Mouse (Mus musculus) adrenal gland, postnatal 14 days (tissue): Measurements from ENCODE around the gene Tbxas1. TPM values are rescaled to one million over a fixed set of nuclear protein-coding genes. Genes with fewer than 3 reads are reported as not detected.
A peak's percentile ranks its signal among the peaks of the same experiment; 100 is the strongest.

Experiments
- DNase-seq: peaks from one replicate; pipeline ENCODE4 v3.0.0; 2021; ENCODE audit warnings: mixed read lengths
- total RNA-seq: library from RNA; stranded (reverse); gene quantifications from 2 replicates; pipeline ENCODE4 v1.2.3, GENCODE M21; 2021

Gene Tbxas1
- total RNA-seq, 1 experiment from 2014 or later: 3.0 TPM

- DNase-seq: no peak
These were observed 15.4 kb upstream of the Tbxas1 start for GRCm38 (mm10) chr6:38859819-38860218.

- DNase-seq: no peak
These were observed 14.9 kb upstream of the Tbxas1 start for GRCm38 (mm10) chr6:38860301-38860700.

GRCm38 (mm10) chr6:38863595-38863994, 11.6 kb upstream of the Tbxas1 start:
- DNase-seq: no peak

DNA sequence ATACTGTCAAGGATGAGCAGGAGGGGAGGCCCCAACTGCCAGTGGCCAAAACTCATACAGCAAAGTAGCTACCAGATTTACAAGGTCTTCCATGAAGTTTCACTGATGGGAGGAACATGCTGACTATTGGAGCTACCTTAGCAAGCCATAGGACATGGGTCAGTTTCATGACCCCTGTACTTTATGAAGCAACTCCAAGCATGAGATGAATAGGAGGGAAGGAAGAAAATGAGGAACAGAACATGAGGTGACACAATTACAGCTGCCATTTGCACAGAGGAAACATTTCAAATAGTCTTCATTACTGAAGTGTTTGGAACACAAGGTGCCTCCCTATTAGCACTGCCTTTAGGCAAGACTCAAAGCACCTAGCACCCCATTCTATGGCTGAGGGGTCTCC, 9.4 kb upstream of the Tbxas1 start:
- DNase-seq: no peak

GRCm38 (mm10) chr6:38866357-38866756, 8.8 kb upstream of the Tbxas1 start:
- DNase-seq: no peak

GRCm38 (mm10) chr6:38866761-38867160, 8.4 kb upstream of the Tbxas1 start:
- no peak for DNase-seq

DNA sequence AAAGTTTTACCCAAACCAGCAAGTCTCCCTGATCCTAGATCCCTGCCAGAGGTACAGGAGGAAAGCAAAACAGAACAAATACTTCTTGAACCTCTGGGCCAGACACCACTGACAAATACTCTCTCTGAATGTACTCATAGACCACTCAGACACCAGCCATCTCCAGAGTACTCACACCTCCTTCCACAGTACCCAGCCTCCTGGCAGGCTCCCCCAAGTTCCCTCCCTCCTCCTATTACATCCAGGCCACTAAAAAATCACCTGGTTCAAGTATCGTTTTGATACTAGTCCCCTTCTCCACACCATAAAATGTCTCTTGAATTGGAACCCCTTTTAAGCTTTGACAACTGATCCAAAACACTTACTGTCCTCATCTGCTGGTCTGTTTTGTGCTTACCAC, 7.9 kb upstream of the Tbxas1 start:
- no peak for DNase-seq

- DNase-seq: no peak
These were observed 6.2 kb upstream of the Tbxas1 start for GRCm38 (mm10) chr6:38868974-38869373.

DNA sequence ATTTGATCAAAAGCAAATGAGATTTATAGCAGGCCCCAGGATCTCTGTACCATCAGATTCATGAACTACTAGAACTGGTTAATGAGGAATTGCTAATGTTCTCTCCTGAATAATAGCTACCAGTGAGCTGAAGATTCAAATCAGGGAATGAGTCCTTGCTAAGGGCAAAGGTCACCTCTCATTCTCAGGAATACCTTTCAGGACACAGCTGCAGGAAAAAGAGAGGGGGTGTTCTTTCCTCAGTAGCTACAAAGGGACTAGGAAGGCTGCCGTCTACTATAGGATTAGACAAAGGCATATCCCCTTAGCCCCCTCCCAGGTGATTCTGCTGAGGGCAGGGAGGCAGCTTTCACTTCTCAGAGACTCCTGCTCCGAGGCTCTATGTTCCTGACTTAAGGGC, 5.1 kb upstream of the Tbxas1 start:
- DNase-seq: no peak

DNA sequence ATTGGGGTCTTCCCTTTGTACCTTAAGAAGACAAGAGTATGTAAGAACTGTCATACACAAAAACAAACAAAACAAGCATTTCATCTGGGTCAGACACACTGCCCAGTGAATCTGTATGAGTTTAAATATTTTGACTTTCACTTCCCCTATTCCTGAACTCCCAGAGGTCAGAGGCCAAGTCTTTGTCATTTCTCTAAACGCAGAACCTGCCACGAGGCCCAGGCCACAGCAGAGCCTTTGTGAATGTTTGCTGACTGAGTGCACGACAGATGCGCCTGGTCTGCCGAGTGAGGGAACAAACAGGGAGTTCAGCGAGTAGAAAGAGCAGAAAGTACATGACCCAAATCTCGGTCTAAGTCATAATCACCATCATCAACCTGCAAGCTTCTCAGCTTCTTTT, 4.2 kb upstream of the Tbxas1 start:
- DNase-seq: no peak

- peak; percentile 61 for DNase-seq
These were observed 1.9 kb upstream of the Tbxas1 start for GRCm38 (mm10) chr6:38873316-38873715.

- DNase-seq: peak; percentile 77
These were observed 1.2 kb upstream of the Tbxas1 start for GRCm38 (mm10) chr6:38874035-38874434.

- DNase-seq: peak; percentile 14
These were observed 493 bp upstream of the Tbxas1 start for GRCm38 (mm10) chr6:38874565-38875257.

DNA sequence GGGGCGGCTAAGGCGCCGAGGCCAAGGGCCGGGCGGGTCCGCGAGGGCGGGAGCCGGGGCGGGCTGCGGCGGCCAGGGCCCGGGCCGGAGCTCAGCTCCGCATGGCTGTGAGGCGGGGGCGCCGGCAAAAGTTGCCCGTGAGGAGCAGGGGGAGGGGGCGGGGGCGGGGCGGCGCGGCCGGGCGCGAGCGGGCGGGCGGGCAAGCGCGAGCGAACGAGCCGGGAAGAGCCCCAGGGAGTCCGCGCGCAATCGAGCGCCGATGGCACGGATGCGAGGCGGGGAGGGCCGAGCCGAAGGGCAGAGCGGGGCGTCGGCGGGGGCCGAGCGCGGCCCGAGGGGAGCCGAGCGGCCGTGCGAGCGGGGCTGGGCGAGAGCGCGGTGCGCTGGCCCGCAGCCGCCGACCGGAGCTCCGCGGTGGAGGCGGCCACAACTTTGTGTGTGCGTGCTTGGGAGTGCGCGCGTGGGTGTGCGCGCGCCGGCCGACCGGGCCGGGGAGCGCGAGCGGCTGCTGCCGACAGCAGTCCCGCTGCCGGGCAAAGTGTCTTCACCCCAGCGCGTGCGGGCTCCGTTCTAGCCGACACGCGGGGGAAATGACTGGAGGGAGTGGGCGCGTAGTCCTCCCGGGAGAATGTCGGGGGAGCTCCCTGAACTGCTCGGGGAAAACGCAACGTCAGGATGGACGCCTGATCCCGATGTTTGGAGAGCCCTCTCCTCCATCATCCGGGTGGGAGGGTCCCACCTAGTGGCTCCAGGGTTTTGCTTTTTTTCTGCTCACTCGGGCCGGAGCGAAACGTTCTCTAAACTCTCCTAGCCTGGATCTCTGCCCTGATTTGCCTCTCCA, 1.1 kb downstream of the Tbxas1 start, which contains the start of gene Hipk2:
Hipk2 (minus strand) TSS at position 95 of the 841 bp plus-strand sequence.
- DNase-seq: peak; percentile 95

DNA sequence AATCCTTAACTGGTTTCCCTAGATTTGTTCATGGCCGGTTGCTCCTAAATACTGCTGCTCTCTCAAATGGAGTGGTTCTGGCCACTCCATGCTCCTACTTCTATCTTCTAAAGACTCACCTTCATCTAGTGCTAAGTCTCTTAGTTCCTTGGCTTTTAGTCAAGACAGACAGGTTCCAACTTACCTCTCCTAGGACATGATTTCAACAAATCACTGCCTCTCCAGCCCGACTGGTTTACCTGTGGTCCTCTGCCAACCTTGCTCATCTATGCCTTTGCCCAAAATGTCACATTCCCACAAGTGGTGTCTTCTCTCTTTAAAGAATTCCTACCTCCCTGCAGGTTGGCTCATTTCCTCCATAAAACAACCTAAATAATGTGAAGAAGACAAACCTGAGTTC, 2.5 kb downstream of the Tbxas1 start:
- no peak for DNase-seq

- DNase-seq: peak; percentile 31
These were observed 6.3 kb downstream of the Tbxas1 start for GRCm38 (mm10) chr6:38881468-38881867.

GRCm38 (mm10) chr6:38881975-38882374, 6.8 kb downstream of the Tbxas1 start:
- DNase-seq: no peak

DNA sequence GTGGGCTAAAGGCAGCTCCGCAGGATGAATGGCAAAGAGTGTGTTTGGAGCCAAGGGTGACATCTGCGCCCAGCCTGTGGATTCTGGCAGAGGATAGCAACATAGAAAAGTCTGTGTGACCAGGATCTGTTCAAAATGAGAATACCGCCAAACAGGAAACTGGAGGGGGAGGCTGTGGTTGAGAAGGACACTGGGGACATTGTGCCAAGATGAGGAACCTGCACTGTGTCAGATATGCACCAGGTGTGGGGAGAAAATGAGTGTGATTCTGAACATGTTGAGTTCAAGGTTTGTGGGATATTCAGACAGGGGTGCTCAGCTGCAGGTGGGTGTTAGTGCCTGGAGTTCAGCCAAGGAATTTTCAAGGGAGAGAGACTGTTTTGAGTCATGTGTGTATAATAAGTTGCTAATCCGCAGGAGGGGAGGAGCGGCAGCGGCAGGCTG, 7.5 kb downstream of the Tbxas1 start:
- no peak for DNase-seq

GRCm38 (mm10) chr6:38884482-38884881, 9.3 kb downstream of the Tbxas1 start:
- DNase-seq: no peak

DNA sequence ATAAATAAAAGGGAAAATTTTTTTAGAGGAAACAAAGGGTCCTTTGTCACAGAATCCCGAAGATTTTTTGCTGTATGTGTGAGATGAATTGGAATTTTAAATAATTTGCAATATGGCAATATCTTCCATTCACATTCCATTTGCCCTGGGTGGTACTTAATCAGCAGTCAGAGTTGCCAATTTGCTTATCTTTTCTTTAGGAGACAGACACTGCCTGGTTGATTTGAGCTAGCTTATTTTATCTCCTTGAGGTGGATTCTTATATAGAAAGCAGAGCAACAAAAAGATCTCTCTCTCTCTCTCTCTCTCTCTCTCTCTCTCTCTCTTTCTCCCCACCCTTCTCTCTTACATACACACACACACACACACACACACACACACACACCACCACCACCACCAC, 9.9 kb downstream of the Tbxas1 start:
- DNase-seq: no peak

DNA sequence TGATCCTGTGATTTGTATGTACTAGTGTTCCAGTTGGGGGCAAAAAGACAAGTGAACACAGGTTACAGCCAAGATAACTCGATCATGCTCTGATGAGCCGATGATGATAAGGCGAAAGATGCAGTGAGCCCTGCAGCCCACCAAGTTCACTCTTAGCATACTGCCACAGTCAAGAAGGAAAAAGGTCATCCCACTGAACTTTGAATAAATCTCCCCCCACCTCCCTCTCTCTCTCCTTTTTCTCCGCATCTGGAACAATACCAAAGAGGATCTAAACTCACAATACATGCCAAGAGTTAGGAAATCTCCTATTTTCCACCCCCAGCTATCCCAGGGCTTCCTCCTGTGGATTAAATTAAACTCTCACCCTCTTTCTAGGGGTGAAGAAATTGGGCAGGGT, 12.2 kb downstream of the Tbxas1 start:
- no peak for DNase-seq

- no peak for DNase-seq
These were observed 14.0 kb downstream of the Tbxas1 start for GRCm38 (mm10) chr6:38889156-38889555.

GRCm38 (mm10) chr6:38892017-38892416, 16.8 kb downstream of the Tbxas1 start:
- DNase-seq: no peak

DNA sequence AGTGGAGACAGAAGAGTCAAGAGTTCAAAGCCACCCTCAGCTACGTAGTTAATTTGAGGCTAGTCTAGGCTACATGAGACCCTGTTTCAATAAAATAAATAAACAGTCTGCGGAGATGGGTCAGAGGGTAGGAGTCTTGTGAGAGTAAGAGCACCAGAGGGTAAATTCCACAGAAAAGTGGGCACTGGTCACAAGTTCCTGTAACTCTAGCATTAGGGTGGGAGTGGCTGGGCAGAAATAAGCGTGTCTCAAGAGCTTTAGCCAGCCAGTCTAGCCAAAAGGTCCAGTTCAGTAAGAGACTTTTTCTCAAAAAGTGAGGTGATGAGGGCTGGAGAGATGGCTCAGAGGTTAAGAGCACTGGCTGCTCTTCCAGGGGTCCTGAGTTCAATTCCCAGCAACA, 18.4 kb downstream of the Tbxas1 start:
- DNase-seq: no peak
